Mouse (Mus musculus) myocyte (in vitro differentiated cells): ENCODE measurements around the gene Gad1.

Experiments used
- CEBPB ChIP-seq: IDR thresholded peaks from 2 replicates; pipeline ENCODE4 v1.6.1; 2011; ENCODE audit warnings: mild to moderate bottlenecking, moderate library complexity; ENCODE audit not compliant: poor library complexity, insufficient read depth, severe bottlenecking
- MAX ChIP-seq: IDR thresholded peaks from one replicate; pipeline ENCODE4 v1.6.1; 2011; ENCODE audit warnings: low read depth, mild to moderate bottlenecking, control low read depth
- POLR2A ChIP-seq: IDR thresholded peaks from one replicate; pipeline ENCODE4 v1.6.1; 2011; ENCODE audit warnings: low read depth, mild to moderate bottlenecking, control low read depth, moderate library complexity; ENCODE audit not compliant: insufficient read length
- POLR2AphosphoS2 ChIP-seq: IDR thresholded peaks from one replicate; pipeline ENCODE4 v1.6.1; 2011; ENCODE audit warnings: low read depth, control low read depth; ENCODE audit not compliant: insufficient read length

- TF ChIP-seq POLR2A (no peak), POLR2AphosphoS2 (no peak), MAX (no peak), CEBPB (no peak)
These were observed 63.2 kb downstream of the Gad1 start for GRCm38 (mm10) chr2:70616076-70616475.
